Mouse (Mus musculus) hindbrain, embryonic 11.5 days (tissue): ENCODE measurements around the gene Pi4kb. TPM values are rescaled to one million over a fixed set of nuclear protein-coding genes. Genes with fewer than 3 reads are reported as not detected.

Experiments
- ATAC-seq: fragments of 200-750 bp; cut with Nextera tagmentation; 2 replicates; pipeline ENCODE4 v1.8.0; 2017; ENCODE audit warnings: mild to moderate bottlenecking, moderate TSS enrichment, moderate library complexity; ENCODE audit not compliant: low FRiP score
- DNase-seq: peaks from one replicate; pipeline ENCODE4 v3.0.0-alpha.2; 2015; ENCODE audit warnings: low spot score
- H3K27ac ChIP-seq: fragments of 300-500 bp; sonication (generic); 2 replicates; pipeline ENCODE4 v1.5.1; 2014; ENCODE audit warnings: mild to moderate bottlenecking, low read depth, low read length
- H3K27me3 ChIP-seq: fragments of 300-500 bp; sonication (generic); 2 replicates; pipeline ENCODE4 v1.6.1; 2014; ENCODE audit warnings: mild to moderate bottlenecking, low read length, moderate library complexity, mixed read lengths; ENCODE audit not compliant: control insufficient read depth, insufficient read depth
- H3K36me3 ChIP-seq: fragments of 300-500 bp; sonication (generic); 2 replicates; pipeline ENCODE4 v1.6.1; 2014; ENCODE audit warnings: mild to moderate bottlenecking, low read length, moderate library complexity, mixed read lengths; ENCODE audit not compliant: control insufficient read depth, insufficient read depth
- H3K4me1 ChIP-seq: fragments of 300-500 bp; sonication (generic); replicated peaks from 2 replicates; pipeline ENCODE4 v1.6.1; 2014; ENCODE audit warnings: low read length, mixed read lengths; ENCODE audit not compliant: control insufficient read depth, insufficient read depth
- H3K4me2 ChIP-seq: fragments of 300-500 bp; sonication (generic); replicated peaks from 2 replicates; pipeline ENCODE4 v1.6.1; 2014; ENCODE audit warnings: mild to moderate bottlenecking, low read depth, low read length
- H3K4me3 ChIP-seq: fragments of 300-500 bp; sonication (generic); 2 replicates; pipeline ENCODE4 v1.5.1; 2014; ENCODE audit warnings: low read depth, low read length
- H3K9ac ChIP-seq: fragments of 300-500 bp; sonication (generic); 2 replicates; pipeline ENCODE4 v1.6.1; 2014; ENCODE audit warnings: low read depth, low read length
- H3K9me3 ChIP-seq: fragments of 300-500 bp; sonication (generic); 2 replicates; pipeline ENCODE4 v1.6.1; 2016; ENCODE audit warnings: low read length; ENCODE audit not compliant: control insufficient read depth
- WGBS: fragments of 180-500 bp; shearing (Covaris S2); extraction: QIAGEN DNeasy Blood & Tissue Kit; methylation state at CpG from one replicate; pipeline ENCODE4 v1.1.7; 2014; 5-methylcytosine and 5-hydroxymethylcytosine counted together
- polyA plus RNA-seq: library from polyadenylated mRNA; unstranded; fragments of >200 nt; fragmentation: Nextera tagmentation; extraction: Ambion mirVana; gene quantifications from 2 replicates; pipeline ENCODE4 v1.2.1, GENCODE M21; 2014

The Pi4kb gene
- polyA plus RNA-seq, 1 experiment from 2014 or later = 22.1 TPM

- Histone ChIP-seq H3K36me3 (peaks cover 16% of the 10 kb centered on the region; the same call in 1 of the 2 replicates), H3K4me1 (no peaks in the 10 kb centered on the region), H3K4me2 (no peak overlapping the region), H3K9me3 (no peaks in the 10 kb centered on the region), H3K9ac (no peak overlapping the region), H3K27ac (no peak overlapping the region), H3K27me3 (no peaks in the 10 kb centered on the region), H3K4me3 (no peak overlapping the region)
- WGBS = 87% methylated on average over 3 of the region's 3 CpGs
- no peak for ATAC-seq
- no peak for DNase-seq
Measured at GRCm38 (mm10) chr3:95005651-95006050, 31.1 kb downstream of the Pi4kb start.

DNA sequence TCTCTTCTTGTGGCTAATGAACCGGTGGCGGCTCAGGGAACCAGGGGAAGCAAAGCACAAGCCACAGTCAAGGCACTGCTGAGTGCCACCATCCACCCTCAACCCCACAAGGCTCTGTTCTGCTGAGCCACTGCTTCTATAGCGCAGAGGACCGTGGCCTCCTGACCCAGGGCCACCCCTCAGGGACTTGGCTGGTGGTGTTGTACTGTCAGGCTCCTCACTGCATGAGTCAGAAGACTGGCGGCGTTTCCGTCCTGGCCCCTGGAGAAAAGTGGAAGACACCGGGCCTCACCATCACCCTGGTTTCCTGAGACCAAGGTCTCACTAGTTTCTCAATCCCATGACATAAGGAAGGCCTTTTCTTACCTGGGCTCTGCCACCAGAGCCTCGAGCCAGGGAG lies 33.2 kb downstream of the Pi4kb start:
- Histone ChIP-seq H3K4me1 (no peaks in the 10 kb centered on the region), H3K9me3 (no peaks in the 10 kb centered on the region), H3K4me2 (no peak overlapping the region), H3K4me3 (no peak overlapping the region), H3K9ac (no peak overlapping the region), H3K27me3 (no peaks in the 10 kb centered on the region), H3K36me3 (peaks cover 25% of the 10 kb centered on the region; the same call in 1 of the 2 replicates), H3K27ac (no peak overlapping the region)
- DNase-seq (no peak), ATAC-seq (no peak)
- WGBS = 82% methylated on average over 9 of the region's 9 CpGs

DNA sequence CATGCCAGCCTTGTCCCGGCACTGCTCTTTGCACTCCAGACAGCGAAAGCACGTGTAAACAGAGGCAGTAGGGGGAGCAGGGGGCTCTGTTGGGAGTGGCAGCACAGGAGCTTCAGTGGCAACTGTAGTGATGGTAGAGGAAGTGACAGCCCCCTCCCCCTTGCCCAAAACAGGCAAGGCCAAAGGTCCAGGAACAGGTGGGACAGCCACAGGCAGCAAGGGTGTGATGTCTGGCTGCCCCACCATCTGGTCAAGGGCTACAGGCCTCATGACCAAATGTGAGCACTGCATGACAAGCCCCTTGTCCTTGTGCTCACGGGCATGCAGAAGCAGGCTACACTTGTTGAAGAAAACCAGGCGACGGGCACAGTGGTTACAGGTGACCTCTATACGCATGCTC lies 35.9 kb downstream of the Pi4kb start:
- Histone ChIP-seq H3K36me3 (peaks cover 25% of the 10 kb centered on the region; the same call in 1 of the 2 replicates), H3K27me3 (no peaks in the 10 kb centered on the region), H3K4me1 (no peaks in the 10 kb centered on the region), H3K9me3 (no peaks in the 10 kb centered on the region), H3K4me2 (no peak overlapping the region), H3K9ac (no peak overlapping the region), H3K27ac (no peak overlapping the region), H3K4me3 (no peak overlapping the region)
- WGBS = 83% methylated on average over 7 of the region's 7 CpGs
- DNase-seq = no peak
- ATAC-seq = no peak

GRCm38 (mm10) chr3:95012982-95013381 lies 38.5 kb downstream of the Pi4kb start:
- Histone ChIP-seq H3K9ac (no peak overlapping the region), H3K9me3 (no peaks in the 10 kb centered on the region), H3K27ac (no peak overlapping the region), H3K4me2 (peak overlapping the region; percentile 92; the same call in 1 of the 2 replicates), H3K27me3 (no peaks in the 10 kb centered on the region), H3K4me1 (no peaks in the 10 kb centered on the region), H3K4me3 (no peak overlapping the region), H3K36me3 (0 out of 2 replicates have a peak, but pooled peaks cover 18% of the 10 kb centered on the region)
- ATAC-seq (no peak), DNase-seq (no peak)
- WGBS = 72% methylated on average over 3 of the region's 3 CpGs

DNA sequence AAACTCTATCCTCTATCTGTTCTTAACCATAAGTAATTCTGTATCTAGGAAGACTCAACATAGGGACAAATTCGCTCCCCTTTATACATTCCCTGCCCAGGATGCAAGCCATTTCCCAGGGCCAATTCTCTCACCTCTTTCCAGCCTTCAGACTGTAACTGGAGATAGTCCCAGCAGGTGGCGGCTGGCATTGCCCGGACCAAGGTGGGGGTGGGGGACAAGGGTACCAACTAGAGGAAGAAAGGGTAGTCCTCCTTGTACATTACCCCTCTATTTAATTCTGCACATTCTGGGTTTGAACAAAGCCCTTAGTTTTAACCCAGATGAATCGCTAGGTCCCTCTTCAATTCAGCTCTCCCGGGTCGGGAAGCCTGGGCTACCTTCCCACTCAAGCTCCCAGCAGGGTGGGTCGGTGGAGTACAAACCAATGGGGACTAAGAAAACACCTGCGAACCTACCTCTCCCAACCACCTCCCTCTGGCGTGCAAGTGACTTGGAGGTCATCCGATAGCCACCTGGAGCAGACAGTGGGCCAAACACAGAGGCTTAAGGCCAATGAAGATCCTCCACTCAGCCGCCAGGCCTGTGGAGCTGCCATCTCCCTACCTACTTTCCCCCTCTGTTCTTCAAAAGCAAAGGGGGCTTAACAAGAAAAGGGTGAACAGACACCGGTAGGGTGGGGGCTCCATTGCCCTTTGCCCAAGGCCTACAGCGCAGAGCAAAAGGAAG lies 39.3 kb downstream of the Pi4kb start:
- DNase-seq = peak; percentile 40
- no peaks in the 10 kb centered on the region for H3K27me3 ChIP-seq
- H3K27ac ChIP-seq = peak overlapping the region; percentile 69; the same call in 1 of the 2 replicates

GRCm38 (mm10) chr3:95014428-95015151 lies 40.1 kb downstream of the Pi4kb start:
- peak; percentile 33 for ATAC-seq
- Histone ChIP-seq H3K27ac (peak overlapping the region; percentile 69), H3K27me3 (no peaks in the 10 kb centered on the region), H3K4me1 (no peaks in the 10 kb centered on the region), H3K9ac (peak overlapping the region; percentile 82), H3K4me3 (peak overlapping the region; percentile 82), H3K4me2 (peak overlapping the region; percentile 92), H3K9me3 (no peaks in the 10 kb centered on the region), H3K36me3 (0 out of 2 replicates have a peak, but pooled peaks cover 15% of the 10 kb centered on the region)
- peak; percentile 30 for DNase-seq
- 2% methylated on average over 38 of the region's 44 CpGs for WGBS

More for the DNA sequence above, 39.3 kb downstream of the Pi4kb start:
- Histone ChIP-seq H3K36me3 (0 out of 2 replicates have a peak, but pooled peaks cover 15% of the 10 kb centered on the region), H3K9me3 (no peaks in the 10 kb centered on the region), H3K4me2 (peak overlapping the region; percentile 92), H3K4me3 (peak overlapping the region; percentile 82), H3K4me1 (no peaks in the 10 kb centered on the region), H3K9ac (peak overlapping the region; percentile 82)
- WGBS = 14% methylated on average over 13 of the region's 13 CpGs
- no peak for ATAC-seq

DNA sequence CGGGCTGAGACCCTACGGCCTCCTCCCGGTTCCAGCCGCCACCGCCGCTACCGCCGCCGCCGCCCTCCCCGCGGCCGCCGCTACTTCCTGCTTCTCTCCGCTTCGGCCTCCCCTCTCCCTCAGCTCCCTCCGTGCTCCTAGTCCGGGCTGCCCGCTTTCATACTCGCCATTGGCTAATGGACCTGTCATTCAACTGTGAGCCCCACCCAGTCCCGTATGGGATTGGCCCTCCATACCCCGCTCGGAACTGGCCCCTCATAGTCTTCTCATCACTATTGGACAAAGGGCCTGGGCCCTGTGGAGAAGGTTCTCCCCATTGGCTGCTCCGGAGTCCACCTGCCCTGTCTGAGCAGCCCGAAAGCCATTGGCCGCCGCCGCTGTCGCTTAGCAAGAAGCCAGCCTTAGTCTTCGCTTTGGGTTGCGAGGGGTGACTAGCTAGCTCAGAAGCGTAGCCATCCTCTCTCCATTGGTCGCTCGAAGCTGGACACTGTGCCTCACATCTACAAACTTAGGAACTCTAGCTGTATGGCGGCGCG lies 40.9 kb downstream of the Pi4kb start, which contains the start of gene Zfp687:
TSS of gene Zfp687 (minus strand) at position 112 of the 536 bp plus-strand sequence.
- H3K9me3 ChIP-seq = no peaks in the 10 kb centered on the region
- DNase-seq = peak; percentile 99
- H3K27me3 ChIP-seq = no peaks in the 10 kb centered on the region
- H3K36me3 ChIP-seq = 0 out of 2 replicates have a peak, but pooled peaks cover 11% of the 10 kb centered on the region
- under 1% methylated on average over 28 of the region's 37 CpGs for WGBS
- H3K4me1 ChIP-seq = no peaks in the 10 kb centered on the region
- peak within 1 kb of the TSS; percentile 92 for H3K4me2 ChIP-seq
- H3K27ac ChIP-seq = peak within 1 kb of the TSS; percentile 81
- peak within 1 kb of the TSS; percentile 82 for H3K4me3 ChIP-seq
- ATAC-seq = peak; percentile 99
- peak within 1 kb of the TSS; percentile 82 for H3K9ac ChIP-seq

DNA sequence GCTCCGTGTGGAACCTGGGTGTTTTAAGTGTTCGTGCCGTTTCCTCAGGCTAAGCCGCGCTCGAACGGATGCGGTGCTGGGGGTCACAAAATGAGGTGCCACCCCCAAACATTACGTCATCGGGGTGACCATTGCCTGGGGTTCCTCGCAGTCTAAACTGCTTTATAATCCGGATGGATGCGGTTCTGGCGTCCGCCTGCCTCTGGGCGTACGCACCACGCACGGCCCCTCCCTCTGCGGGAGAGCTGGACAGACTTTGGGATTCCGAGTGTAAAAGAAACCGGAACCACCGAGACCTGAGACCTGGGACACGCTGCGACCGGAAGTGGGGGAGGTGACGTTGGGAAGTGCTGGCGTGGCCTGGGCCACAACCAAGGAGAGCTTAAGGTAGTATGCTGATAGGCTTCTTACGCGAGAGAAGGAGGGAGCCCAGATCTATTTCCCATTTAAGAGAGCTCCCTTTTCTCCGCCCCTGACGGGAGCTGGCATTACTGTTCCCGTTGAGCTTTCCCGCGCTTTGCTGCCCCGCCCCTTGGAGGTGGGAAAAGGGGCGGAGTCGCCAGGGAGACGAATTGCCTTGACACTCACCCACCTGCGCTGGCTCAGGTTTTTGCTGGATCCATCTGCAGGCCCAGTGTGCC lies 41.5 kb downstream of the Pi4kb start:
- H3K9me3 ChIP-seq = no peaks in the 10 kb centered on the region
- H3K9ac ChIP-seq = peak overlapping the region; percentile 42
- peak; percentile 87 for DNase-seq
- under 1% methylated on average over 40 of the region's 40 CpGs for WGBS
- H3K4me3 ChIP-seq = peak overlapping the region; percentile 82
- H3K4me2 ChIP-seq = peak overlapping the region; percentile 74
- ATAC-seq = peak; percentile 73
- H3K27me3 ChIP-seq = no peaks in the 10 kb centered on the region
- 0 out of 2 replicates have a peak, but pooled peaks cover 9% of the 10 kb centered on the region for H3K36me3 ChIP-seq
- H3K4me1 ChIP-seq = no peaks in the 10 kb centered on the region
- H3K27ac ChIP-seq = peak overlapping the region; percentile 81
